Mouse (Mus musculus): ENCODE measurements at regions not wholly inside any gene's neighbourhood (a gene's known extent, or its start where the extent isn't known, plus 50 kb on each side); places are given as distances from the start of the nearest gene placed in this dataset.

GRCm38 (mm10) chr1:43247609-43248008 is 50.8 kb upstream of the Fhl2 start:
- no peaks in the 10 kb centered on the region for H3K4me1 ChIP-seq (ENCODE audit: control insufficient read depth, insufficient read depth, low read length)
- no peak overlapping the region for H3K4me3 ChIP-seq (ENCODE audit: insufficient read depth, low read length)
- TF ChIP-seq CTCF (IDR thresholded peaks at IDR 0.05; ENCODE audit: low read depth, low read length) (no peak), POLR2A (IDR thresholded peaks at IDR 0.05; ENCODE audit: borderline replicate concordance, low read depth, low read length) (no peak)
- no peak overlapping the region for H3K27ac ChIP-seq (ENCODE audit: insufficient read depth, low read depth, low read length)

- Histone ChIP-seq H3K27ac (ENCODE audit: insufficient read depth, low read depth, low read length) (no peak overlapping the region), H3K4me3 (ENCODE audit: insufficient read depth, low read length) (no peak overlapping the region), H3K4me1 (ENCODE audit: control insufficient read depth, insufficient read depth, low read length) (no peaks in the 10 kb centered on the region)
- TF ChIP-seq CTCF (IDR thresholded peaks at IDR 0.05; ENCODE audit: low read depth, low read length): no peak
- TF ChIP-seq POLR2A (IDR thresholded peaks at IDR 0.05; ENCODE audit: borderline replicate concordance, low read depth, low read length): no peak
Measured at GRCm38 (mm10) chr1:43250281-43250680, 53.5 kb upstream of the Fhl2 start.

- Histone ChIP-seq H3K4me1 (ENCODE audit: control insufficient read depth, insufficient read depth, low read length) (no peaks in the 10 kb centered on the region), H3K27ac (ENCODE audit: insufficient read depth, low read depth, low read length) (no peak overlapping the region), H3K4me3 (ENCODE audit: insufficient read depth, low read length) (no peak overlapping the region)
- TF ChIP-seq CTCF (IDR thresholded peaks at IDR 0.05; ENCODE audit: low read depth, low read length): no peak
- no peak for TF ChIP-seq POLR2A (IDR thresholded peaks at IDR 0.05; ENCODE audit: borderline replicate concordance, low read depth, low read length)
Measured at GRCm38 (mm10) chr1:43251356-43251755, 54.6 kb upstream of the Fhl2 start.

- no peaks in the 10 kb centered on the region for H3K4me1 ChIP-seq (ENCODE audit: control insufficient read depth, insufficient read depth, low read length)
- no peak overlapping the region for H3K4me3 ChIP-seq (ENCODE audit: insufficient read depth, low read length)
- TF ChIP-seq POLR2A (IDR thresholded peaks at IDR 0.05; ENCODE audit: borderline replicate concordance, low read depth, low read length) (no peak), CTCF (IDR thresholded peaks at IDR 0.05; ENCODE audit: low read depth, low read length) (no peak)
- H3K27ac ChIP-seq (ENCODE audit: insufficient read depth, low read depth, low read length): no peak overlapping the region
Measured at GRCm38 (mm10) chr1:43254129-43254528, 57.3 kb upstream of the Fhl2 start.

GRCm38 (mm10) chr1:43256078-43256477 is 59.3 kb upstream of the Fhl2 start:
- Histone ChIP-seq H3K27ac (ENCODE audit: insufficient read depth, low read depth, low read length) (no peak overlapping the region), H3K4me1 (ENCODE audit: control insufficient read depth, insufficient read depth, low read length) (no peaks in the 10 kb centered on the region)

DNA sequence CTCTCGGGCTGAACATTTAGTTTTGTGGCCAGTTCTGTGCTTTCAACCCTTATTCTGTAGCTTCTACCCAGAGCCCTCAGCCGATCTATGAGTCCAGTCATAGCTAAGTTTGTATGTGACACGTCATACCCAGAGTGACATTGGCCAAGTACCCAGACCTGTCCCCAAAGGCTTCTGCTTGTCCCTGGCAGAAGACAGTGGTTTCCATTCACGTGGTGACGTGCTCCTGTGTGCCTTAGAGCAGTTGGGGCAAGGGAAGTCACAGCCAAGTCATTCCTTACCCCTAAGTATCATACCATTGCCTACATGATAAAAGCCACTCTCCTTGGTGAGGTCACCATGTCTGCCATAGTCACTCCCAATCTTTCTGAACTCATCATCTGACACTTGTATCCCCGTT is 61.1 kb upstream of the Fhl2 start:
- Histone ChIP-seq H3K4me1 (ENCODE audit: control insufficient read depth, insufficient read depth, low read length) (no peaks in the 10 kb centered on the region), H3K27ac (ENCODE audit: insufficient read depth, low read depth, low read length) (no peak overlapping the region), H3K4me3 (ENCODE audit: insufficient read depth, low read length) (no peak overlapping the region)
- TF ChIP-seq POLR2A (IDR thresholded peaks at IDR 0.05; ENCODE audit: borderline replicate concordance, low read depth, low read length) (no peak), CTCF (IDR thresholded peaks at IDR 0.05; ENCODE audit: low read depth, low read length) (no peak)

More at GRCm38 (mm10) chr1:43256078-43256477, 59.3 kb upstream of the Fhl2 start:
- H3K4me3 ChIP-seq (ENCODE audit: insufficient read depth, low read length): no peak overlapping the region
- TF ChIP-seq POLR2A (IDR thresholded peaks at IDR 0.05; ENCODE audit: borderline replicate concordance, low read depth, low read length) (no peak), CTCF (IDR thresholded peaks at IDR 0.05; ENCODE audit: low read depth, low read length) (no peak)

DNA sequence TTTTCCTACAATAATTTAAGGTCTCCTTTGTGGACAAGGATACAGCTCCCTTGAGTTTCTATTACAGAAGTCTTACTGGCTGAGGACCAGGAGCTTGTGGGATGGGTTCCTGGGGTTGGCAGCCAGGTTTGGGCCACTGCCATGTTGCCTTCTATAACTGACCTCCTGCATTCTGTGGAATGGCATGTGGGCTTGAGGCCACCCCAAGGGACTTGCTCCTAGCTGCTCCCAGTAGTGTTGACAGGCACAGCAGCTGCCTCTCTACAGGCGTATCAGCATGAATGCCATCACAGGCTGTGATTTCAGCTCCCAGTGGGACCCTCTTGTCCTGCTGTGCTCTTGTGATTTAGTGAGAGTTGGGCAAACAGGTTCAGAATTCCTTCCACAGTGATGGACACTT is 63.1 kb upstream of the Fhl2 start:
- Histone ChIP-seq H3K4me3 (ENCODE audit: insufficient read depth, low read length) (no peak overlapping the region), H3K27ac (ENCODE audit: insufficient read depth, low read depth, low read length) (no peak overlapping the region), H3K4me1 (ENCODE audit: control insufficient read depth, insufficient read depth, low read length) (peaks cover 2% of the 10 kb centered on the region; the same call in 1 of the 2 replicates)
- TF ChIP-seq CTCF (IDR thresholded peaks at IDR 0.05; ENCODE audit: low read depth, low read length) (no peak), POLR2A (IDR thresholded peaks at IDR 0.05; ENCODE audit: borderline replicate concordance, low read depth, low read length) (no peak)

GRCm38 (mm10) chr1:43260491-43260890 is 63.7 kb upstream of the Fhl2 start:
- Histone ChIP-seq H3K27ac (ENCODE audit: insufficient read depth, low read depth, low read length) (no peak overlapping the region), H3K4me3 (ENCODE audit: insufficient read depth, low read length) (no peak overlapping the region), H3K4me1 (ENCODE audit: control insufficient read depth, insufficient read depth, low read length) (peaks cover 2% of the 10 kb centered on the region; the same call in 1 of the 2 replicates)
- TF ChIP-seq POLR2A (IDR thresholded peaks at IDR 0.05; ENCODE audit: borderline replicate concordance, low read depth, low read length) (no peak), CTCF (IDR thresholded peaks at IDR 0.05; ENCODE audit: low read depth, low read length) (no peak)

DNA sequence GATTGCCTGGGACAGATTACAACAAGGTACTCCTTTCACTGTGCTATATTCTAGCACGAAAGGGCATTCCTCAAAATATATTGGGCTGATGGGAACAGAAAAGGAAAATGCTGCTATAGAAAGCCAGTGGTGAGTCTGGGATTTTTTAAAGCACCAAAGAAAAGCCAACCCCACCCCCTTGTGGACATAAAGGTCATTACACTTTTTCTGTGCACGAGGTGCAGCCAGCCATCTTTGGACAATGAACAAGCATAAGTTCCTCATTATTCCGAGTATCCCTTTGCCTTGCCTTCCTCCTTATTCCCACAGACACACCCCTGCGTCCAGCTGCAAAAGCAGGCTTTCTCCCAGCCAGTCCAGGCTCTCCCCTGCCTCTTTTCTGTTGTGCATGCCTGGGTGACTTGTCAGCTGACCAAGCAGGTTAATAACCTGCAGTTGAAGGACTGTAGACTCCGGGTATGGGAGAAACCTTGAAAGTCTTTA is 67.7 kb upstream of the Fhl2 start:
- TF ChIP-seq CTCF (IDR thresholded peaks at IDR 0.05; ENCODE audit: low read depth, low read length) (no peak), POLR2A (IDR thresholded peaks at IDR 0.05; ENCODE audit: borderline replicate concordance, low read depth, low read length) (no peak)
- H3K27ac ChIP-seq (ENCODE audit: insufficient read depth, low read depth, low read length): no peak overlapping the region
- H3K4me3 ChIP-seq (ENCODE audit: insufficient read depth, low read length): no peak overlapping the region
- H3K4me1 ChIP-seq (ENCODE audit: control insufficient read depth, insufficient read depth, low read length): peaks cover 2% of the 10 kb centered on the region; the same call in 1 of the 2 replicates

- no peak overlapping the region for H3K27ac ChIP-seq (ENCODE audit: insufficient read depth, low read depth, low read length)
- H3K4me3 ChIP-seq (ENCODE audit: insufficient read depth, low read length): no peak overlapping the region
- peaks cover 2% of the 10 kb centered on the region; the same call in 1 of the 2 replicates for H3K4me1 ChIP-seq (ENCODE audit: control insufficient read depth, insufficient read depth, low read length)
- no peak for TF ChIP-seq POLR2A (IDR thresholded peaks at IDR 0.05; ENCODE audit: borderline replicate concordance, low read depth, low read length)
- no peak for TF ChIP-seq CTCF (IDR thresholded peaks at IDR 0.05; ENCODE audit: low read depth, low read length)
Measured at GRCm38 (mm10) chr1:43265699-43266455, 69.1 kb upstream of the Fhl2 start.
